Mouse (Mus musculus) forebrain, embryonic 11.5 days (tissue): ENCODE results near the gene Tmprss2. TPM values are rescaled to one million over a fixed set of nuclear protein-coding genes. Genes with fewer than 3 reads are reported as not detected.

Source experiments
- ATAC-seq: fragments of 200-750 bp; cut with Nextera tagmentation; replicated peaks from 2 replicates; pipeline ENCODE4 v1.8.0; 2017; ENCODE audit warnings: moderate TSS enrichment; ENCODE audit not compliant: low FRiP score
- DNase-seq: peaks from one replicate; pipeline ENCODE4 v3.0.0-alpha.2; 2017; ENCODE audit warnings: low spot score
- H3K27ac ChIP-seq: fragments of 300-500 bp; sonication (generic); 2 replicates; pipeline ENCODE4 v1.5.1; 2014; ENCODE audit warnings: low read depth, low read length
- H3K27me3 ChIP-seq: fragments of 300-500 bp; sonication (generic); 2 replicates; pipeline ENCODE4 v1.6.1; 2014; ENCODE audit warnings: mild to moderate bottlenecking, low read length, mixed read lengths; ENCODE audit not compliant: control insufficient read depth, insufficient read depth
- H3K36me3 ChIP-seq: fragments of 300-500 bp; sonication (generic); 2 replicates; pipeline ENCODE4 v1.6.1; 2014; ENCODE audit warnings: mild to moderate bottlenecking, low read length, moderate library complexity, mixed read lengths; ENCODE audit not compliant: control insufficient read depth, insufficient read depth
- H3K4me1 ChIP-seq: fragments of 300-500 bp; sonication (generic); replicated peaks from 2 replicates; pipeline ENCODE4 v1.6.1; 2014; ENCODE audit warnings: low read length, mixed read lengths; ENCODE audit not compliant: control insufficient read depth, insufficient read depth
- H3K4me2 ChIP-seq: fragments of 300-500 bp; sonication (generic); 2 replicates; pipeline ENCODE4 v1.6.1; 2014; ENCODE audit warnings: low read depth, mild to moderate bottlenecking, low read length, moderate library complexity, mixed read lengths; ENCODE audit not compliant: severe bottlenecking
- H3K4me3 ChIP-seq: fragments of 300-500 bp; sonication (generic); 2 replicates; pipeline ENCODE4 v1.5.1; 2014; ENCODE audit warnings: low read depth, low read length
- H3K9ac ChIP-seq: fragments of 300-500 bp; sonication (generic); 2 replicates; pipeline ENCODE4 v1.6.1; 2014; ENCODE audit warnings: low read length
- H3K9me3 ChIP-seq: fragments of 300-500 bp; sonication (generic); 2 replicates; pipeline ENCODE4 v1.6.1; 2016; ENCODE audit warnings: low read length, mixed read lengths; ENCODE audit not compliant: control insufficient read depth
- WGBS: fragments of 180-500 bp; shearing (Covaris S2); extraction: QIAGEN DNeasy Blood & Tissue Kit; methylation state at CpG from one replicate; pipeline ENCODE4 v1.1.7; 2014; 5-methylcytosine and 5-hydroxymethylcytosine counted together
- polyA plus RNA-seq: library from polyadenylated mRNA; unstranded; fragments of >200 nt; fragmentation: Nextera tagmentation; extraction: Ambion mirVana; gene quantifications from 2 replicates; pipeline ENCODE4 v1.2.1, GENCODE M21; 2014

Gene Tmprss2
- polyA plus RNA-seq, 1 experiment from 2014 or later = 0.05 TPM

- H3K4me1 ChIP-seq = peaks cover 13% of the 10 kb centered on the region; the same call in 1 of the 2 replicates
- no peak overlapping the region for H3K4me3 ChIP-seq
- H3K9me3 ChIP-seq = no peaks in the 10 kb centered on the region
- 65% methylated on average over 1 of the region's 1 CpGs for WGBS
- H3K4me2 ChIP-seq = no peak overlapping the region
- ATAC-seq (no peak), DNase-seq (no peak)
- H3K27me3 ChIP-seq = no peaks in the 10 kb centered on the region
- H3K27ac ChIP-seq = no peak overlapping the region
- no peak overlapping the region for H3K9ac ChIP-seq
- H3K36me3 ChIP-seq = no peaks in the 10 kb centered on the region
Observed at GRCm38 (mm10) chr16:97536859-97537258, 74.1 kb downstream of the Tmprss2 start.

GRCm38 (mm10) chr16:97535808-97536413 lies 75.1 kb downstream of the Tmprss2 start:
- no peaks in the 10 kb centered on the region for H3K9me3 ChIP-seq
- peak overlapping the region; percentile 29; the same call in 1 of the 2 replicates for H3K4me2 ChIP-seq
- peak overlapping the region; percentile 41; the same call in 1 of the 2 replicates for H3K27ac ChIP-seq
- H3K27me3 ChIP-seq = no peaks in the 10 kb centered on the region
- no peak overlapping the region; the same call in 1 of the 2 replicates for H3K9ac ChIP-seq
- ATAC-seq (peak; percentile 88), DNase-seq (peak; percentile 62)
- no peaks in the 10 kb centered on the region for H3K36me3 ChIP-seq
- WGBS = 1% methylated on average over 3 of the region's 3 CpGs
- peaks cover 13% of the 10 kb centered on the region; the same call in 1 of the 2 replicates for H3K4me1 ChIP-seq
- no peak overlapping the region for H3K4me3 ChIP-seq

- no peak overlapping the region for H3K4me3 ChIP-seq
- DNase-seq (no peak), ATAC-seq (no peak)
- 42% methylated on average over 5 of the region's 5 CpGs for WGBS
- H3K27ac ChIP-seq = peak overlapping the region; percentile 41; the same call in 1 of the 2 replicates
- no peaks in the 10 kb centered on the region for H3K36me3 ChIP-seq
- no peaks in the 10 kb centered on the region for H3K27me3 ChIP-seq
- H3K9ac ChIP-seq = no peak overlapping the region; the same call in 1 of the 2 replicates
- peaks cover 13% of the 10 kb centered on the region; the same call in 1 of the 2 replicates for H3K4me1 ChIP-seq
- H3K4me2 ChIP-seq = no peak overlapping the region
- H3K9me3 ChIP-seq = no peaks in the 10 kb centered on the region
Observed at GRCm38 (mm10) chr16:97534876-97535461, 76.0 kb downstream of the Tmprss2 start.

- no peaks in the 10 kb centered on the region for H3K36me3 ChIP-seq
- no peak overlapping the region for H3K9ac ChIP-seq
- no peaks in the 10 kb centered on the region for H3K27me3 ChIP-seq
- no peak overlapping the region for H3K4me2 ChIP-seq
- no peaks in the 10 kb centered on the region for H3K9me3 ChIP-seq
- H3K27ac ChIP-seq = no peak overlapping the region
- ATAC-seq (no peak), DNase-seq (no peak)
- 36% methylated on average over 1 of the region's 1 CpGs for WGBS
- peaks cover 13% of the 10 kb centered on the region; the same call in 1 of the 2 replicates for H3K4me1 ChIP-seq
- H3K4me3 ChIP-seq = no peak overlapping the region
Observed at GRCm38 (mm10) chr16:97534448-97534847, 76.5 kb downstream of the Tmprss2 start.

GRCm38 (mm10) chr16:97533751-97534150 lies 77.2 kb downstream of the Tmprss2 start:
- DNase-seq (no peak), ATAC-seq (no peak)
- Histone ChIP-seq H3K9ac (no peak overlapping the region), H3K9me3 (no peaks in the 10 kb centered on the region), H3K27ac (no peak overlapping the region), H3K4me3 (no peak overlapping the region), H3K4me2 (no peak overlapping the region), H3K27me3 (no peaks in the 10 kb centered on the region), H3K4me1 (peaks cover 13% of the 10 kb centered on the region; the same call in 1 of the 2 replicates), H3K36me3 (no peaks in the 10 kb centered on the region)
- 92% methylated on average over 5 of the region's 5 CpGs for WGBS

- no peak overlapping the region for H3K9ac ChIP-seq
- no peaks in the 10 kb centered on the region for H3K9me3 ChIP-seq
- peaks cover 13% of the 10 kb centered on the region; the same call in 1 of the 2 replicates for H3K4me1 ChIP-seq
- no peak overlapping the region for H3K4me3 ChIP-seq
- H3K27ac ChIP-seq = no peak overlapping the region
- no peak for DNase-seq
- no peak overlapping the region for H3K4me2 ChIP-seq
- no peaks in the 10 kb centered on the region for H3K27me3 ChIP-seq
- ATAC-seq = no peak
- H3K36me3 ChIP-seq = no peaks in the 10 kb centered on the region
- WGBS = 87% methylated on average over 1 of the region's 1 CpGs
Observed at GRCm38 (mm10) chr16:97533126-97533525, 77.9 kb downstream of the Tmprss2 start.

GRCm38 (mm10) chr16:97529241-97529640 lies 81.8 kb downstream of the Tmprss2 start:
- H3K36me3 ChIP-seq = no peaks in the 10 kb centered on the region
- H3K27ac ChIP-seq = no peak overlapping the region
- ATAC-seq = no peak
- H3K27me3 ChIP-seq = no peaks in the 10 kb centered on the region
- H3K4me3 ChIP-seq = no peak overlapping the region
- no peak overlapping the region for H3K9ac ChIP-seq
- 88% methylated on average over 2 of the region's 2 CpGs for WGBS
- H3K4me1 ChIP-seq = no peaks in the 10 kb centered on the region
- no peak overlapping the region for H3K4me2 ChIP-seq
- DNase-seq = no peak
- H3K9me3 ChIP-seq = no peaks in the 10 kb centered on the region

GRCm38 (mm10) chr16:97523024-97523423 lies 88.0 kb downstream of the Tmprss2 start:
- H3K27me3 ChIP-seq = no peaks in the 10 kb centered on the region
- no peak overlapping the region for H3K27ac ChIP-seq
- H3K4me3 ChIP-seq = no peak overlapping the region
- 10% methylated on average over 1 of the region's 1 CpGs for WGBS
- ATAC-seq (peak; percentile 46; the same call in 1 of the 2 replicates), DNase-seq (peak; percentile 79)
- no peak overlapping the region for H3K9ac ChIP-seq
- no peaks in the 10 kb centered on the region for H3K9me3 ChIP-seq
- no peaks in the 10 kb centered on the region for H3K36me3 ChIP-seq
- no peak overlapping the region for H3K4me2 ChIP-seq
- H3K4me1 ChIP-seq = no peaks in the 10 kb centered on the region
